Mouse (Mus musculus) layer of hippocampus, postnatal 25 days (tissue): ENCODE measurements around the gene Alyref2. TPM values are rescaled to one million over a fixed set of nuclear protein-coding genes. Genes with fewer than 3 reads are reported as not detected.

Experiments used
- DNase-seq, 2 experiments: peaks; one replicate each; pipeline ENCODE4 v3.0.0; 2022; ENCODE audit warnings: mixed read lengths in 2 of 2, low spot score in 1 of 2; ENCODE audit errors: extremely low spot score in 1 of 2
- total RNA-seq, 2 experiments: library from RNA; stranded (reverse); gene quantifications; 2 replicates each; pipeline ENCODE4 v1.2.3; 2021

The Alyref2 gene
- total RNA-seq, 2 experiments from 2014 or later: 6.1 to 7.5 TPM

DNA sequence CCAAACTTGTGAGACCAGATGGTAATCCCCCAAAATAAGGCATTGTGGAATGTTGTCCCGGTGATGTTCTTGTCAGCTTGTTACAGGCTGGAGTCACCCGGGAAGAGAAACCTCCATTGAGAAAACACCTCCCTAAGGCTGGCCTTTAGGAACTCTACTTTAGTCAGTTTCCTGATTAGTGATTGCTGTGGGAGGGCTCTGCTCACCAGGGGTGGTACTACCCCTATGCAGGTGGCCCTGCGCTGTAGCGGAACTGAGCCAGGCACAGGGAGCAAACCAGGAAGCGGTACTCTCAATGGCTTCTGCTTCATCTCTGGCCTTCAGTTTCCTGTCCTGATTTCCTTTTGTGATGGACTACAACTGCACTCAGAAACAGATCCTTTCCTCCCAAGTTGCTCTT is 3.4 kb upstream of the Alyref2 start:
- no peak for DNase-seq

GRCm38 (mm10) chr1:171501016-171501610 is 2.2 kb upstream of the Alyref2 start:
- no peak for DNase-seq

- DNase-seq: no peak
These were observed 1.6 kb upstream of the Alyref2 start for GRCm38 (mm10) chr1:171501636-171502080.

GRCm38 (mm10) chr1:171502388-171503249 is 659 bp upstream of the Alyref2 start:
- no peak for DNase-seq

- peak; percentile 52 to 58 for DNase-seq
These were observed 464 bp downstream of the Alyref2 start for GRCm38 (mm10) chr1:171503592-171504291.

DNA sequence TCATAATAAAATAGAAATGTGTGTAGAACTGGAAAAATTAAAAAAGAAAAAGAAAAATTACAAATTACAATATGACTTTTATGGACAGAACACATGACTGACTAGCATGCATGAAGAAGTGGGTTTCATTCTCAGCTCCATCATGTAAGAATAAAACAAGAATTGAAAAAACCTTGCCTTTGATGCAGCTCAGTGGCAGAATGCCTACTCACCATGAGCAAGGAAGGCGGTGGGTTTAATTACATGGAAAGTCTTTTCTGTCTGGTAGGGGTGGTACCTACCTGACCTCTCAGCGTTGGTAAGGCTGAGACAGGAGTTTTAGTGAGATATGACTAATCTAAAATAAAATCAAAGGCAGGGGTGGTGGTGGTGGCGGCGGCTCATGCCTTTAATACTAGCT is 1.3 kb downstream of the Alyref2 start:
- DNase-seq: no peak

GRCm38 (mm10) chr1:171513234-171513633 is 10.0 kb downstream of the Alyref2 start:
- no peak for DNase-seq

DNA sequence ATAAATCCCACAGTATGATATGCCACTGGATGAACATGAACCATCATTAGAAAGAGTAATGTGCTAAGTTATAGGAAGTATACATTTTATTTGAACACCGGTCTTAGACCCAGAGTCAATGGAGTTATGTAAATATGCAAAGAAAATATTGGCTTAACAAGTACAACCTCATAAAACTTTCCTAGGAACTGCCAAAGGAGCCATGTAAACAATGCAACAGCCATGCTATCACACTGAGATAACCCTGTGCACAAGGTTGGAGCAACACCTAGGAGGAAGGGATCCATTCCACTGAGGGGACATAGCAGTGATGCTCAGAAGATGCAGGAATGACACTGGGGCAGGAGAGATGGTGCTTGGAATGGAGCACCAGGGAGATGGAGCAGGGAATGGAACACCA is 10.5 kb downstream of the Alyref2 start:
- DNase-seq: no peak

DNA sequence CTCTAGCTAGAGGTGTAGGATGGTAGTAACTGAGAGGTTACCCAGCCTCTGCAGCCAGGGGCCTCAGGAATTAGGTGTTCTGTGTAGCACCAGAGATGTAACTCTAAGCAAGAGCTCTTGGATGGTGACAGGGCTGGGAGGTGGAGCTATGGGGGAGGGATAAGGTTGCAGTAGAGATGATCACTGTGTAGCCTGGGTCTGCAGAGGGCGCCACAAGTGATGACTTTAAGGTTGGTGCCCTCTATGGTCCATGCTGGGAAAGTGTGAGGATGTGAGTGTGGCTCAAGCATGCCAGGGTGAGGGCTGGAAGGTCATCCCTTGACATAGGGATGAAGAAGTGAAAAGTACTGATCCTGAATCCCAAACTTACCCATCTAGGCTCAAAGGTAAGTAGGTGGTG is 11.8 kb downstream of the Alyref2 start:
- DNase-seq: no peak

DNA sequence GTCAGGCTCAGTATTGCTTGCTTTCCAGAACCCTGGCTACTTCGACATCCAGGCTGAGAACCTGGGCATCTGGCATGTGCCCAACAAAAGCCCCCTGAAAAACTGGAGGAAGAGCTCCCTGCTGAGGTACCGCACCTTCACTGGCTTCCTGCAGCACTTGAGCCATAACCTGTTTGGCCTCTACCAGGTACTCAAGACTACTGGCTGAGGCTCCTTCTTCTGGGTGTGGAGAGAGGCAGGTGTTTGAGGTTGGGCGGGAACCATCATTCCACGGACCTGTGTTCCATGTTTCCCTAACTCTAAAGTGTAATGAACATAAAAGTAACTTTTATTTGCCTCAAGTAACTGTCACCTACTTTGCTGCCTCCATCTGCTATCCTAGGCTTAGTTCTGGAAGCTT is 12.3 kb downstream of the Alyref2 start:
- DNase-seq: no peak

DNA sequence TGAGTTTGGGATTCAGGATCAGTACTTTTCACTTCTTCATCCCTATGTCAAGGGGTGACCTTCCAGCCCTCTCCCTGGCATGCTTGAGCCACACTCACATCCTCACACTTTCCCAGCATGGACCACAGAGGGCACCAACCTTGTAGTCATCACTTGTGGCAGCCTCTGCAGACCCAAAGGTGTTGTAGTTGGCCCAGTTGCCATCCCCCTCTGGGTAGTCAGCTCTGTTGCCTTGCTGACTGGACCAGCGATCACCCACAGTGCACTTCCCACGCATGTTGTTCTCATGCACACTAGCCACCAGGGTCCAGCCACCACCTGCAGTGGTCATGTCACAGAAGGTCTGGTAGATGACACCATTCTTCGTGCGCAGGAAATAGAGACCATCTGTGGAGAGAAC is 28.1 kb downstream of the Alyref2 start:
- DNase-seq: no peak

- no peak for DNase-seq
These were observed 29.6 kb downstream of the Alyref2 start for GRCm38 (mm10) chr1:171532830-171533229.

DNA sequence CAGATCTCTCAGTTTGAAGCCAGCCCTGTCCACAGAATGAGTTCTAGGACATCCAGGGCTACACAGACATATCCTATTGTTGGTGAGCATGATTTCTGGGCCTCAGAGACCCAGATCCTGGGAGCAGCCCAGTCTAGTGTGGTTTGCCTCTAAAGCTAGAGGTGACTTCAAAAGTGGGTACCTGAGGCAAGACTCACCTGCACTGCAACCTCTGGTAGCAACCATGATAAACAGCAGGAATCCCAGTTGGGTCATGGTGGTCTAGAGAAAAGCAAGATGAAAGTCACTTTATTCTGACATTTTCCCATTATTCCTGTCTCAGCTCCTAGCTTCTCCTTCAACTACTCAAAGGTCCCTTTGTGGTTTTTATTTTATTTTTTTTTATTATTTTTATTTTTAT is 31.3 kb downstream of the Alyref2 start:
- no peak for DNase-seq

DNA sequence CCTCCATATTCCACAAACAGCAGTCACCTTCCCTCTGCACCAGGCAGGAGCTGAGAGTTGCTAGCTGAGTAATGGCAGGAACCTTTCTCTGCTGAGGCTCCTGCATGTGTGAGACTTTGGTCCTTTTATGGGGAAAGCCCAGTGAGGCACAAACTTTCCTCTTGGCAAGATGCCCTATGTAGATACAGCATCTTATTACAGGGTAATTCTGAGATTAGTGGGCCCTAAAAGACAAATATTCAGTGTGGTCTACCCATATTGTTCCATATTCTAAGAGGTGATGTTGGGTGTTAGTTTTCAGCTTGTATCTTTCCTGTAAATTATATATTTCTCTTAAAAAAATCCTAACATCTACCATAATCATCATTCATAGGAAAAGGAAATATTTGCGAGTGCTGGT is 31.9 kb downstream of the Alyref2 start, which contains the start of gene Itln1:
TSS of gene Itln1 (minus strand) at position 101 of the 400 bp plus-strand sequence.
- no peak for DNase-seq

DNA sequence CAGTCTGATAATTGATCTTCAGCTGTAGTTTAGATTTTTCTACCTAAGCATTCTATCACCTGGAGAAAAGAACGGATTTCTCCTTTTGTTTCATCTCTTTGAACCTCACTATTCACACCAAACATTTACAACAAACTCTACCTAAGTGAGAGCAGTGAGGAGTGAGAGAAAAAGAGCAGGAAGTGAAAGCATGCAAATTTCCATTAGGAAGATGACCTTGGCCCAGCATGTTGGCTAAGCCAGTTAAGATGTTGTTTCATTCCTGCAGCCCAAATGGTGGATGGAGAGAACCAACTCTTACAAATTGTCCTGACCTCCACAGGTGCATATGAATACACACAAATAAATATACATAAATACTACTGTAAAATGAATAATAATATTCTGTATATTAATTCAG is 37.4 kb downstream of the Alyref2 start:
- no peak for DNase-seq

DNA sequence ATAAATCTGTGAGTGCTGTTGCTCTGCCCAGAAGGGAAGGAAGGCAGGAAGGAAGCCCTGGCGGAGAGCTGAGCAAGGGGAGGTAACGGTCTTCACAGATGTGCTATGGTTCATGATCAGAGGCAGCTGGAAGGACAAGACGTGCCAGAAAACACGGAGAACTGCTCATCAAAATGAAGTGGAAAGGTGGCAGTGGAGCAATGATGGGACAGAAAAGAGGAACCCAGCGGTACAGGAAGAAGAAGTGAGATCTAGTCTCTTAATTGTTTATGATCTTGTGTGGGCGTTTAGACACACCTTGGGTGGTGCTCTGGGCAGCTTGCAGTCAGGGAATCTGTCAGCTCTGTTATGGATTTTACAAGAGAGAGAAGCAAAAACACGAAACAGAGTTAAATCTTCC is 48.0 kb downstream of the Alyref2 start:
- no peak for DNase-seq

GRCm38 (mm10) chr1:171552230-171552629 is 49.0 kb downstream of the Alyref2 start:
- no peak for DNase-seq

GRCm38 (mm10) chr1:171553359-171554341 is 50.4 kb downstream of the Alyref2 start:
- no peak for DNase-seq
